Mouse (Mus musculus) olfactory bulb, adult 2 months (tissue): ENCODE measurements around the gene Rgs7.

Experiments used
- CTCF ChIP-seq: fragments of 200-500 bp; IDR thresholded peaks from 2 replicates; pipeline ENCODE4 v1.5.1; 2012; ENCODE audit warnings: low read depth, mild to moderate bottlenecking, low read length, moderate library complexity; ENCODE audit not compliant: insufficient read depth
- POLR2A ChIP-seq: fragments of 200-500 bp; IDR thresholded peaks from 2 replicates; pipeline ENCODE4 v1.6.1; 2012; ENCODE audit warnings: mild to moderate bottlenecking, low read depth, low read length, moderate library complexity; ENCODE audit not compliant: insufficient read depth

GRCm38 (mm10) chr1:175079819-175080608 lies 412.3 kb downstream of the Rgs7 start:
- TF ChIP-seq POLR2A: no peak
- TF ChIP-seq CTCF: no peak
